Mouse (Mus musculus): Measurements from ENCODE around the gene Acly.

GRCm38 (mm10) chr11:100518188-100518591 is 9.6 kb downstream of the Acly start:
- TF ChIP-seq CTCF (IDR thresholded peaks at IDR 0.05; ENCODE audit: low read depth, low read length) (no peak), EP300 (IDR thresholded peaks at IDR 0.05; ENCODE audit: insufficient read depth, low read depth, low read length) (no peak), POLR2A (IDR thresholded peaks at IDR 0.05; ENCODE audit: insufficient read depth, low read length) (no peak)
